Mouse (Mus musculus) heart, adult 2 months (tissue): ENCODE measurements around the gene Hoxc10.

Experiments used
- CTCF ChIP-seq: fragments of 200-600 bp; IDR thresholded peaks from 2 replicates; pipeline ENCODE4 v1.8.1; 2022; ENCODE audit warnings: antibody characterized with exemption, mild to moderate bottlenecking, moderate library complexity
- EP300 ChIP-seq: fragments of 200-500 bp; IDR thresholded peaks from 2 replicates; pipeline ENCODE4 v1.6.1; 2011; ENCODE audit warnings: low read depth, low read length, control low read depth; ENCODE audit not compliant: insufficient read depth
- POLR2A ChIP-seq: fragments of 200-500 bp; IDR thresholded peaks from 2 replicates; pipeline ENCODE4 v1.6.1; 2011; ENCODE audit warnings: mild to moderate bottlenecking, low read depth, low read length, control low read depth; ENCODE audit not compliant: insufficient read depth

DNA sequence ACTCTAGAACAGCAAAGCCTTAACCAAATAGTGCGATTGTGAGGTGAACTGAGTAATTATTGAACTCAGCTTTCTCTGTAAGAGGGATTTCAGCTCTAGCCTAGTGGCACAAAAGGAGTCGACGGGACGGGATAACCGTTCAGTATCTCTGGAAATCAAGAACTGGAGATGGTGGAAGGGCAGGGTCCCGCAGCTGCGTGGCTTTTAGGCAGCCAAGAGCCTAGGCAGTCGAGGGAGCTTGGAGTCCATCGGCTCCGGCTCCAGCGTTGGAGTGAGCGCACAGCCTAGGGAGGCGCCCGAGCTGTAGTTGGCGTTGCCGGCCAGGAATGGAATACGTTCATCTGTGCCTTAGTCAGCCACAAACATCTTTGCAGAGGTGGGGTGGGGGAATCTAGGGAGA is 38.7 kb downstream of the Hoxc10 start:
- TF ChIP-seq CTCF (no peak), EP300 (no peak), POLR2A (no peak)
